Mouse (Mus musculus) gonadal fat pad, adult 2 months (tissue): ENCODE data around the gene Crb1. TPM values are rescaled to one million over a fixed set of nuclear protein-coding genes. Genes with fewer than 3 reads are reported as not detected.
"Not testable (repeated sequence)": the region's sequence is repeated elsewhere in the genome, so short reads cannot be mapped to it uniquely, and the experiment has no call there.

Source experiments
- DNase-seq: peaks from one replicate; pipeline ENCODE4 v3.0.0-alpha.2; 2012; ENCODE audit warnings: low read depth
- polyA plus RNA-seq: library from polyadenylated mRNA; depleted of rRNA; stranded (reverse); fragments of >200 nt; gene quantifications from 2 replicates; pipeline ENCODE4 v1.2.3, GENCODE M21; 2012

The Crb1 gene
- polyA plus RNA-seq, 1 experiment: not detected

DNA sequence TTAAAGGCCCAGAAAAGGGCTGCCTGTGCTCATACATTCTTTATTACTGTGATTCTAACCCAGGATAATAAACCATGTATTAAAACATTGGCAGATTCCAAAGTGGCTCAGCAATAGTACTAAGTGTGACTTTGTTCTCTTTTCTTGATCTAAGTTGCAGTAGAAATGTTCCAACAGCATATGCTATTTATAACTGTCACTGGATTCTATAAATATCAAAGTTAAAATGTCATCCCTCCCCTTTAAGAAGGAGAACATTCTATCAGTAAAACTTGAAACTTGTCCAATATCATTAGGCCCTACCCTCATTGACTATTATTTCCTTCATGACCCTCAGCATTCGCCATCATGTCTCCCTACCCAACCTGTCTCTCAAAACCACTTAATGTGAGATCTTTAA is 48.1 kb downstream of the Crb1 start:
- no peak for DNase-seq

DNA sequence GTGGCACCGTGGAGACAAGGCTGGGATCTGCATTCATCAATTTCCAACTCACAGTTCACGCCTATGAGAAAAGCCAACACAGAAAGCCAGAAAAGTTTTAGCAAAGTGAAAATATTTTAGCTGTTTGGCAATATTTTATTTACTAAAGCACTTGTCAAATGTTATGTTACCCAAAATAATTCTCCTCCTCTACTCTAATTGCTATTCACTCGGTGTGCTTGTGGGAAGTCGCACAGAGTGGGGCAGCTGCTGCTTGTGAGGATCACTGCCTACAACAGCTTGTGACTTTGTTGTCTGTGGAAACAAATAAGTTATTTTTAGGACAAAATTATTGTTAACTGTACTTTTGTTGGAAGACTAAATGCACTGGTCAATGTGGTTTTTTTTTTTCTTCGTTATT is 48.6 kb downstream of the Crb1 start:
- DNase-seq: no peak

- no peak for DNase-seq
Measured at GRCm38 (mm10) chr1:139325378-139325777, 51.5 kb downstream of the Crb1 start.

DNA sequence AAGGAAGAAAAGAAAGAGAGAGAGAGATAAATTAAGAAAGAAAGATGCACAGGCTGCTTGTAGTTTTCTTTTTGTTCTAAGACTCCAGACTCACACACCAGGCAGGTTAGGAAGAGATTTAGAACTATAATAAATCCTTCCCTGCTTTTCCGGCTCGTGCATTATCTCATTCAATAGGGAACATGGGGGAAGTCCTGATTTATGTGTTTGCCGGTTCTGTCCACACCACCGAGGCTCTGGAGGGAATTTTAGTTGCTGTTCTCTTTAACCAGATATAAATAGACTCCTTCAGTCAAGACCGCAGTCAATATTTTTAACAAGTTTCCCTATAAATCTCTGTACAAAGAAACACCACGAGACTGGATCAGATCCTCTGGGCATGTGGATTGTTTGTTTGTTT is 57.1 kb downstream of the Crb1 start:
- DNase-seq: no peak

- DNase-seq: no peak
Measured at GRCm38 (mm10) chr1:139314297-139314874, 62.5 kb downstream of the Crb1 start.

GRCm38 (mm10) chr1:139308915-139309314 is 68.0 kb downstream of the Crb1 start:
- DNase-seq: no peak

- not testable (repeated sequence) for DNase-seq
Measured at GRCm38 (mm10) chr1:139302519-139302918, 74.4 kb downstream of the Crb1 start.

- no peak for DNase-seq
Measured at GRCm38 (mm10) chr1:139301830-139302229, 75.1 kb downstream of the Crb1 start.

GRCm38 (mm10) chr1:139292023-139292422 is 84.9 kb downstream of the Crb1 start:
- DNase-seq: no peak

GRCm38 (mm10) chr1:139291593-139291992 is 85.3 kb downstream of the Crb1 start:
- no peak for DNase-seq

DNA sequence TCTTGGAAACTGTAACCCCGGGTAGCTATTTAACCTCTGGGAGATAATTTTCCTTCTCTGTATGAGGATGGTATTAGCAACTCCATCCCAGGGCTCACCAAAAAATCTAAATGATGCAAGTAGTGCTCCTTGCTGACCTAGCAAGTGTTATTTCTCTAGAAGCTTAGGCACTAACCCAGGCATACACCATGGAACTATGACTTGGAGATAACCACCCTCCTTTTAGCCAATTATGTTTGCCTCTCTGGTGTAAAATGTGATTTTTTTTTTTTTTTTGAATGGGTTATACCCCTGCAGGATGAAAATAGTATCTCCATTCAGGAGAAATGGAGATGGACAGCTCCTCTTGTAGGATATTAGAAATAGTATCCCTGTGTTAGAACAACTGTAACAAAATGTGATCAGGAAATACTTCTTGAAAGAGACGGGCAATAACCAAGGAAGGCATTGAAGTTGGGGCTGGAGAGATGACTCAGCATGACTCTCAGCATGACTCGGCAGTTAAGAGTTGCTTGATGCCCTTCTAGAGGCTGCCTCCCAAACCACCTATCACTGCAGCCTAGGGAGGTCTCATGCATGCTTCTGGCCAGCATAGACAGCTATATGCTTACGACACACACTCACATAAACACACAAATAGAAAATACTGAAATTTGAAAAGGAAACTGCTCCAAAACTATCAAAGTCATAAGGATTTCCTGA is 100.1 kb downstream of the Crb1 start:
- no peak for DNase-seq

DNA sequence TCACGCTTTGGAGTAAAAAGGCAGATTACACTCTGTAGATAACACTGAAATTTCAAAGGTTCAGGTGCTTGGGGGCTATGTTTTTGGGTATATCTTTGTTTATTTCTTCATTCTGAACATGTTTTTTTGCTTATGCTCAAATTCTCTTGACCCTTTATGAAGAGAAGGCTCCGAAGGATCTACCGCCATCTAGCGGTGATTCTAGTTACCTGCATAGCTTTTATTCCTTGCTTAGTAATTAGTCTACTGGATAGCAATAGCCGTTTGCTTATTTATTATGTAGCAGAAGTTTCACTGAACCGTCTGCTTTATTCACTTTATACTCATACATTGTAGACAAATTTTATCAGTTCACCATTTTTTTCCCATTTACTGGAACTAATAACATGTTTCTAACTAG is 109.1 kb downstream of the Crb1 start:
- DNase-seq: no peak

DNA sequence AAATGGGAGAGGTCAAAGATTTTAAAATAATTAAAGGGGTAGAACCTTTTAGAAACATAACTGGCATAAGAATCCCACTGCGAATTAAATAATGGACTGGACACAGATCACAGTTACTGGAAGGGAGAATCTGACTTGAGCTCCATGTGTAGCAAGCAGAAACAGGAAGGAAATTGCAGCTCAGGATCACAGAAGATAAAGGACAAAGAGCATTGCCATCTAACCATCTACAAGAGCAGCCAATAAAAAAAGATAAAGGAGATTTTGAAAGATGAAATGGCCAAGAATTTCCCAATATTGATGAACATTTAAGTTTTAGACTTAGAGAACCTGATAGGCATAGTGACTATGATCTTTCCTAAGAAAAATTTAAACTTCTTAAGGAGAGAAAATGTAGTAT is 112.7 kb downstream of the Crb1 start:
- DNase-seq: no peak

GRCm38 (mm10) chr1:139263158-139263557 is 113.7 kb downstream of the Crb1 start:
- no peak for DNase-seq

DNA sequence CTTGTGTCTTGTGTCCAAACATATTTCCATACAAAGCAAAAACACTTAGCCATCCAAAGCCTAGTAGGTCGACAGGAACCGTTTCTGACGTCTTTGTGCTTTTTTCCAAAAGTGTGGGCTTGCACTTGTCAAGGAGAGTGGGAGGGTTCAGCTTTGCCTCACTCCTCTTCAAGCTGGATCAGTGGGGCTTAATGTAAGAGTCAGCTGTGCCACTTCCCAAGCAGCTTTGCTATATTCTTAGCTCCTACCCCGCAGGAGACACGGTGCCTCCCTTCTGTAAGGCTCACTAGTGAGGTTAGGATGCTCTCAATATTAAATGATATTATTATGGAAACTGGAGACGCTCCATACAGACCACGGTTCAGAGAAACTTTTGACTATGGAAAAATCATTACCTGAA is 121.3 kb downstream of the Crb1 start:
- DNase-seq: no peak

DNA sequence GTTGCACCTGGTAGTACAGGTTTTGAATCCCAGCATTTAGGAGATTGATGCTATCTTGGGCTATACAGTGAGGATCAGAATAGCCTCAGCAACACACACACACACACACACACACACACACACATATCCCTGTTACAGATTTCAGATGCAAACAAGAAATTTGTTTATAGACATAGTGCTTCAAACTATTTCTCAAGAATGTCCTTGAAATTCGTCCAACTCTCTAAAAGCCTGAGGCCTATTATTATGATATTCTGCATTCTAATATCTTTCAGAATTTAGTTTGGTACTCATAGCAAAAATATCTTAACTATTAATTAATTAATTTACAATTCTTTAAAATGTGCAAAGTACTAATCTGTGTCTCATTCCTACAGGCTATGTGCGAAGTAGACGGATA is 124.9 kb downstream of the Crb1 start:
- no peak for DNase-seq

DNA sequence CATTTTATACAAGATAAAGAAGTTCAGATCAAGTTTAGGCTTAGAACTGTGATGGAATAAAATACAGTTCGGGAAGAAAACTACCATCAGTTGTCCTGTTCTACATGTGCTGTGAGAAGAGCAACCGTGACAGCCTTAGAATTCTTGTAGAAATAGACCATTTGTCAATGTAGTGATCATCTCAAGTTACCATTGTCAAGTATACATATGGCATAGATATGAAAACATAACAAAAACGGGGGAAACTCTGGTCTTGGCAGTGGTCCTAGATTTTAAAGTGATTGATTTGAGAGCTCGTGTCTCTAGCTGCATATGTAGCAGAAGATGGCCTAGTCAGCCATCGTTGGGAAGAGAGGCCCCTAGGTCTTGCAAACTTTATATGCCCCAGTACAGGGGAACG is 127.7 kb downstream of the Crb1 start:
- no peak for DNase-seq

DNA sequence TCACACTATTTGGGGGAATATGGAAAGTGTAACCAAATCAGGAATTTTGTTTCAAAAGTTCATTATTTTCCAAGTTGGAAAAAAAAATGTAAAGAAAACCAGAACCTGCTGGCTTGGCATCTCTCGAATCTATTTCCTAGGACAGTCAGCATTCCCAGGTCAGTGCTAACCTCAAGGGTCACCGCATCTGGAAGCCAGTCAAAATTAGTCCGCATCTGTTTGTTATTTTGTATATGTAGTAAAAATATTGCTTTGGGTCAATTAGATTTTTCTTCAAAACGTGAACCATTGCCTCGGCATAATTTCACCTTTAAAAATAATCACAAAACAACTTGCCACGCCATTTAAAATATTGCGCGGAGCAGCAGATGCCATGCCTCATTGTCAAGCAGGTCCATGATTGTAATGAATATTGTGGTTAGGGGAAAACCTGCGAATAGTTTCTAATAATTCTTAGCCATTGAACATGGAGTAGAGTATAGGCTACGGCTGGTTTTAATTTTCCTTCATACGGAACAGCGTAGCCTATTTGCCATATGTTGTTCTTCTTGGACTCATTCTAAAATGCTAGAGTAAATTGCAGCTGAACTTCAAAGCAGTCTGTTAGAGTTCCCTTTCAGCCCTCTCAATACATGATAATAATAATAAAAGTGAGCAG is 130.0 kb downstream of the Crb1 start:
- DNase-seq: no peak

- no peak for DNase-seq
Measured at GRCm38 (mm10) chr1:139236794-139237193, 140.1 kb downstream of the Crb1 start.

DNA sequence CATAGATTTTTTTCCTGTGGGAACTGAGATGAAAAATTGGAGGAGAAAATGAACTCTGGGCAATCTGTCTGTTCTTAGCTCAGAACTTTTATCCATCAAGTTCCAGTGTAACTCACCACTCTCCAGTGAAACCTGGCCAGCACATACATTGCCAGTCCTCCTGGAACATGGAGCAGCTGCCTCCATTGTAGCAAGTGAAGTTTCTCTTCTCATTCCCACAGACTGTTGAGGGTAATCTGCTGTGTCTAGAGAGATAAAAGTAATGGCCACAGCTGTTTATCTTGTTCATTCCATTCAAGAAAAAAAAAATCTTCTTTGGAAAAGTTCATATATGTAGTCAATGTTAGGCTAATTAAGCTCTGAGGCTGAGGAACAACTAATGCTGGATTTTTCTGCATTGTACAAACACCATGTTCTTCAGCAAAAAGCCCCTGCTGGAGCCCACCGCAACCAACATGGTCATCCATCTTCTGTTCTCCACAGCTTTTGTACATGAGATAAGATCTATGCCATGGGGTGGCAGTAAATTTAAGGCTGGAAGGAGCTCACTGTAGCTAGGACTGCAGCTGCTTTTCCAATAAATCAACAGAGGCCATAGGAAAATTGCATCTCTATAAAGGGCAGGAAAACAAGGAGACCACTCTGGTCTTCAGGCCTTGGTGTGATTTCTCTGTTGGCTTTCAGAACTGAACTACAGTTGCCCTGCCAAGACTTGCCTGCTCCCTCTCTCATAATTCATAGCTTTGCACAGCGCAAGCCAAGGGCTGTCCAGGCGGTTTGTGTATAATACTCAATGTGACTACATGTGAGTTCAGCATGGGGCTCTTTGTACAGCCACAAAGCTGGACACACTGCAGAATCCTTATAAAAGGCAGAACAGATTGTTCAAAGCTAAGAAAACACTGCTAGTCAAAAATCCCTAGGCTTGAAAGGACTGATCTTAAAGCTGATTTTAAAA is 142.0 kb downstream of the Crb1 start:
- no peak for DNase-seq

DNA sequence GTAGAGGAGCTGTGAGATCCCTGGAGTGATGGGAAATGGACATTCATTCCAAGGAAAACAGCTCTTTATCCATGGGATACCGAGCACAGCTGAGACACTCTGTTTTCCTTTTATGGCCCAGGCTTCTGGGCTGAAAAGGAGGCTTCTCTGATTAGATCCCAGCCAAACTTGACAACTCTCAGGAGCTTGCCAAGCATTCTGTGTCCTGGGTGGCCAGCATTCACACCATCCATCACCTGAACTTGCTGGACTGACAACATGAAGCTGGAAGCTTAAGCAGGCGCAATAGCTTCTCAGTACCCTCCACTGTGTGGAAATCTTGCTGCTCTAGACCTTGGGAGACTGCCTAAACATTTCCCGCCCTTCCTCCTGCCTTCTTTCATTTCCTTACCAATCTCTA is 144.3 kb downstream of the Crb1 start:
- no peak for DNase-seq

GRCm38 (mm10) chr1:139224309-139224949 is 152.5 kb downstream of the Crb1 start:
- no peak for DNase-seq
